Mouse (Mus musculus): ENCODE measurements around the gene L3hypdh.

Gene L3hypdh

GRCm38 (mm10) chr12:72085329-72086165 lies at the start of gene L3hypdh, which contains the start of gene Jkamp:
Gene L3hypdh (minus strand): TSS chr12:72085439.
Gene Jkamp (plus strand): TSS chr12:72085589.
- ChIA-PET CTCF (interaction anchor here (0.5 to 4.3 kb wide), 18 partner anchors 10 to 574 kb away, joined by 3 to 18 read pairs (median 4); partner anchors contain the start of gene Gpr135 (in 1 of the 4)), POLR2A (interaction anchor here (0.5 to 8.3 kb wide), 85 partner anchors 9 to 1816 kb away, joined by 3 to 115 read pairs (median 4); partner anchors contain the start of genes 2700049A03Rik (in 2 of the 4), Gpr135 (in 2 of the 4), Arid4a (in 1 of the 4) and Daam1 (in 1 of the 4))

GRCm38 (mm10) chr12:72129203-72129602 lies 44.0 kb upstream of the L3hypdh start:
- POLR2A ChIA-PET, result no interaction called here
- CTCF ChIA-PET, result no interaction called here

- POLR2A ChIA-PET, result interaction anchor here in 2 of 4 experiments (0.6 to 1.7 kb wide), 3 partner anchors 30 to 137 kb away, joined by 3 to 8 read pairs (median 4); partner anchors contain the start of genes Jkamp (in 1 of the 2) and L3hypdh (in 1 of the 2)
- CTCF ChIA-PET, result interaction anchor here in 2 of 4 experiments (0.7 to 1.5 kb wide), 3 partner anchors 11 to 403 kb away, joined by 3 to 8 read pairs (median 4); no protein-coding TSS in a partner anchor
Observed at GRCm38 (mm10) chr12:72115686-72116345, 30.6 kb upstream of the L3hypdh start.

- ChIA-PET CTCF (no interaction called here), POLR2A (interaction anchor here in 3 of 4 experiments (0.5 to 1.7 kb wide), 3 partner anchors 29 to 342 kb away, joined by 4 to 8 read pairs (median 6); partner anchors contain the start of genes Jkamp (in 2 of the 3) and L3hypdh (in 2 of the 3))
Observed at GRCm38 (mm10) chr12:72115126-72115525, 29.9 kb upstream of the L3hypdh start.

- CTCF ChIA-PET, result interaction anchor here (0.5 to 2.3 kb wide), 31 partner anchors 8 to 872 kb away, joined by 3 to 22 read pairs (median 3); partner anchors contain the start of genes Jkamp (in 3 of the 4), L3hypdh (in 3 of the 4) and Gpr135 (in 2 of the 4)
- POLR2A ChIA-PET, result interaction anchor here in 2 of 4 experiments (0.8 to 1.1 kb wide), 4 partner anchors 8 to 19 kb away, joined by 3 to 4 read pairs (median 4); partner anchors contain the start of genes Jkamp (in 1 of the 2) and L3hypdh (in 1 of the 2)
Observed at GRCm38 (mm10) chr12:72104525-72105281, 19.5 kb upstream of the L3hypdh start.

- ChIA-PET POLR2A (interaction anchor here in 1 of 4 experiments (1.0 kb wide), 1 partner anchor 18 kb away, joined by 3 read pairs; no protein-coding TSS in a partner anchor), CTCF (interaction anchor here (0.5 to 2.3 kb wide), 27 partner anchors 7 to 357 kb away, joined by 3 to 22 read pairs (median 4); partner anchors contain the start of genes Gpr135 (in 2 of the 4), Jkamp (in 2 of the 4) and L3hypdh (in 2 of the 4))
Observed at GRCm38 (mm10) chr12:72104027-72104426, 18.8 kb upstream of the L3hypdh start.

- CTCF ChIA-PET, result interaction anchor here in 3 of 4 experiments (0.6 to 2.1 kb wide), 6 partner anchors 14 to 877 kb away, joined by 3 to 6 read pairs (median 3); no protein-coding TSS in a partner anchor
- POLR2A ChIA-PET, result interaction anchor here in 2 of 4 experiments (0.7 to 1.5 kb wide), 4 partner anchors 15 to 902 kb away, joined by 3 to 6 read pairs (median 4); partner anchors contain the start of genes Jkamp (in 1 of the 2) and L3hypdh (in 1 of the 2)
Observed at GRCm38 (mm10) chr12:72102776-72103175, 17.5 kb upstream of the L3hypdh start.

GRCm38 (mm10) chr12:72096966-72097365 lies 11.7 kb upstream of the L3hypdh start:
- ChIA-PET CTCF (interaction anchor here in 1 of 4 experiments (0.7 to 1.7 kb wide), 2 partner anchors 8 to 321 kb away, joined by 3 to 5 read pairs; no protein-coding TSS in a partner anchor), POLR2A (interaction anchor here in 2 of 4 experiments (0.5 to 2.0 kb wide), 4 partner anchors 9 to 724 kb away, joined by 3 to 8 read pairs (median 3); partner anchors contain the start of genes Jkamp (in 2 of the 2) and L3hypdh (in 2 of the 2))

GRCm38 (mm10) chr12:72089802-72090201 lies 4.6 kb upstream of the L3hypdh start:
- ChIA-PET CTCF (no interaction called here), POLR2A (interaction anchor here in 1 of 4 experiments (1.0 kb wide), 1 partner anchor 9 kb away, joined by 3 read pairs; no protein-coding TSS in a partner anchor)

GRCm38 (mm10) chr12:72086166-72086825 lies 1.1 kb upstream of the L3hypdh start:
- CTCF ChIA-PET, result interaction anchor here in 3 of 4 experiments (0.5 to 4.3 kb wide), 12 partner anchors 9 to 375 kb away, joined by 3 to 18 read pairs (median 4); partner anchors contain the start of gene Gpr135 (in 1 of the 3)
- POLR2A ChIA-PET, result interaction anchor here (0.5 to 8.3 kb wide), 60 partner anchors 8 to 1817 kb away, joined by 3 to 115 read pairs (median 4); partner anchors contain the start of genes 2700049A03Rik (in 2 of the 4), Gpr135 (in 2 of the 4), Arid4a (in 1 of the 4) and Daam1 (in 1 of the 4)

GRCm38 (mm10) chr12:72085024-72085328 lies 263 bp downstream of the L3hypdh start:
- ChIA-PET POLR2A (interaction anchor here (0.6 to 8.3 kb wide), 52 partner anchors 8 to 1115 kb away, joined by 3 to 115 read pairs (median 4); partner anchors contain the start of genes 2700049A03Rik (in 2 of the 4), Gpr135 (in 2 of the 4), Arid4a (in 1 of the 4) and Daam1 (in 1 of the 4)), CTCF (interaction anchor here in 2 of 4 experiments (1.1 to 4.3 kb wide), 7 partner anchors 15 to 376 kb away, joined by 3 to 18 read pairs (median 10); partner anchors contain the start of gene Gpr135 (in 1 of the 2))

- ChIA-PET CTCF (interaction anchor here in 2 of 4 experiments (0.6 to 4.3 kb wide), 8 partner anchors 13 to 316 kb away, joined by 3 to 18 read pairs (median 10); partner anchors contain the start of gene Gpr135 (in 2 of the 2)), POLR2A (interaction anchor here in 3 of 4 experiments (0.6 to 8.3 kb wide), 22 partner anchors 12 to 1069 kb away, joined by 3 to 115 read pairs (median 8); partner anchors contain the start of genes Gpr135 (in 2 of the 3) and Arid4a (in 1 of the 3))
Observed at GRCm38 (mm10) chr12:72084261-72085023, 797 bp downstream of the L3hypdh start.

- POLR2A ChIA-PET, result interaction anchor here (0.6 to 8.3 kb wide), 26 partner anchors 9 to 1537 kb away, joined by 3 to 115 read pairs (median 4); partner anchors contain the start of gene Gpr135 (in 3 of the 4)
Observed at GRCm38 (mm10) chr12:72083265-72083664, 2.0 kb downstream of the L3hypdh start.

GRCm38 (mm10) chr12:72082370-72082769 lies 2.9 kb downstream of the L3hypdh start:
- ChIA-PET POLR2A (interaction anchor here (0.6 to 8.3 kb wide), 26 partner anchors 9 to 1536 kb away, joined by 3 to 115 read pairs (median 4); partner anchors contain the start of genes Gpr135 (in 3 of the 4) and Arid4a (in 1 of the 4)), CTCF (interaction anchor here (0.6 to 4.3 kb wide), 13 partner anchors 12 to 1060 kb away, joined by 3 to 18 read pairs (median 5); partner anchors contain the start of gene Gpr135 (in 1 of the 4))

More at GRCm38 (mm10) chr12:72083265-72083664, 2.0 kb downstream of the L3hypdh start:
- CTCF ChIA-PET, result interaction anchor here (0.6 to 4.3 kb wide), 14 partner anchors 12 to 1061 kb away, joined by 3 to 18 read pairs (median 5); partner anchors contain the start of gene Gpr135 (in 2 of the 4)

GRCm38 (mm10) chr12:72081961-72082360 lies 3.3 kb downstream of the L3hypdh start:
- POLR2A ChIA-PET, result interaction anchor here in 3 of 4 experiments (0.7 to 8.3 kb wide), 9 partner anchors 9 to 1066 kb away, joined by 3 to 115 read pairs (median 6); partner anchors contain the start of genes Gpr135 (in 2 of the 3) and Arid4a (in 1 of the 3)
- CTCF ChIA-PET, result interaction anchor here in 3 of 4 experiments (0.6 to 1.3 kb wide), 9 partner anchors 12 to 1103 kb away, joined by 3 to 19 read pairs (median 4); no protein-coding TSS in a partner anchor
